Mouse (Mus musculus) small intestine, adult 2 months (tissue): ENCODE data around the gene Lama4. TPM values are rescaled to one million over a fixed set of nuclear protein-coding genes. Genes with fewer than 3 reads are reported as not detected.

Experiments used
- H3K27ac ChIP-seq: fragments of 200-500 bp; 2 replicates; pipeline ENCODE4 v1.5.1; 2012; ENCODE audit warnings: low read depth, low read length, control low read depth, inconsistent platforms; ENCODE audit not compliant: insufficient read depth
- H3K27me3 ChIP-seq: fragments of 200-500 bp; 2 replicates; pipeline ENCODE4 v1.6.1; 2012; ENCODE audit warnings: mild to moderate bottlenecking, moderate library complexity, low read length, inconsistent platforms; ENCODE audit not compliant: control insufficient read depth, insufficient read depth
- H3K36me3 ChIP-seq: fragments of 200-500 bp; 2 replicates; pipeline ENCODE4 v1.6.1; 2012; ENCODE audit warnings: mild to moderate bottlenecking, low read length, control low read depth, inconsistent platforms; ENCODE audit not compliant: control insufficient read depth, insufficient read depth
- H3K4me1 ChIP-seq: fragments of 200-500 bp; 2 replicates; pipeline ENCODE4 v1.6.1; 2012; ENCODE audit warnings: low read length, inconsistent platforms, mixed read lengths; ENCODE audit not compliant: control insufficient read depth, insufficient read depth, insufficient read length
- H3K4me3 ChIP-seq: fragments of 200-500 bp; 2 replicates; pipeline ENCODE4 v1.5.1; 2012; ENCODE audit warnings: low read depth, mild to moderate bottlenecking, control low read depth, inconsistent platforms, low read length, moderate library complexity
- CTCF ChIP-seq: fragments of 200-500 bp; IDR thresholded peaks from 2 replicates; pipeline ENCODE4 v1.5.1; 2012; ENCODE audit warnings: low read depth, mild to moderate bottlenecking, control low read depth, inconsistent platforms, low read length, moderate library complexity, mixed read lengths; ENCODE audit not compliant: insufficient replicate concordance, insufficient read length; ENCODE audit errors: extremely low read depth
- POLR2A ChIP-seq: fragments of 200-500 bp; IDR thresholded peaks from 2 replicates; pipeline ENCODE4 v1.6.1; 2012; ENCODE audit warnings: low read depth, mild to moderate bottlenecking, control low read depth, inconsistent platforms, low read length, moderate library complexity
- WGBS: fragments of 180-500 bp; shearing (Covaris S2); methylation state at CpG from one replicate; pipeline ENCODE4 v1.1.7; 2018; 5-methylcytosine and 5-hydroxymethylcytosine counted together
- polyA plus RNA-seq: library from polyadenylated mRNA; depleted of rRNA; stranded (reverse); fragments of >200 nt; gene quantifications from 2 replicates; pipeline ENCODE4 v1.2.3, GENCODE M21; 2012

Lama4 gene
- polyA plus RNA-seq, 1 experiment, result 8.9 TPM

GRCm38 (mm10) chr10:38966646-38967045 is 1.3 kb downstream of the Lama4 start:
- H3K27me3 ChIP-seq, result no peaks in the 10 kb centered on the region
- WGBS, result 64% methylated on average over 2 of the region's 2 CpGs
- no peaks in the 10 kb centered on the region for H3K4me1 ChIP-seq
- H3K27ac ChIP-seq, result peak overlapping the region; percentile 63; the same call in 1 of the 2 replicates
- TF ChIP-seq POLR2A (no peak), CTCF (no peak)
- no peaks in the 10 kb centered on the region for H3K36me3 ChIP-seq
- H3K4me3 ChIP-seq, result no peak overlapping the region

- Histone ChIP-seq H3K4me3 (peak overlapping the region; percentile 58), H3K27me3 (no peaks in the 10 kb centered on the region), H3K4me1 (no peaks in the 10 kb centered on the region), H3K27ac (peak overlapping the region; percentile 73), H3K36me3 (no peaks in the 10 kb centered on the region)
- 73% methylated on average over 10 of the region's 10 CpGs for WGBS
- TF ChIP-seq POLR2A (no peak), CTCF (no peak)
Observed at GRCm38 (mm10) chr10:38968326-38969072, 3.2 kb downstream of the Lama4 start.

DNA sequence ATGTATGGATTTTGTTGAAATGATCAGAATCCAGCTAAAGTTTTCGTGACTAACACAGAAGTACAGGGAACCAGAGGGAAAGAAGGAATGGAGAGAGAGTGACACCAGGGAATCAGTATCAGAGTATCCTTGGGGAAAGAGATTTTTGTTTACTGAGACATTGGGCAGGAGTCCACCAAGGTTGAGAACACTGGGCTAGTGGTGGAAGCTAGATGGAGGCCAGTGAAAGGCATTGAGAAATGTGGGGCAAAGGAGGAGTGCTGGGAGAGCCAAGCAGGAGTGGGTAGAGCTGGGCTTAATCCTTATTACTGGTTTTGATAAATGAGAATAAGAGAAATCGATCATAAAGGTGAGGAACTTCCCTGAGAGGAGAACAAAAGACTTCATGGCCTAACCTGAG is 4.2 kb downstream of the Lama4 start:
- Histone ChIP-seq H3K4me1 (no peaks in the 10 kb centered on the region), H3K4me3 (no peak overlapping the region), H3K27ac (0 out of 2 replicates have a peak overlapping the region, but pooled peaks have one; percentile 2), H3K27me3 (no peaks in the 10 kb centered on the region), H3K36me3 (no peaks in the 10 kb centered on the region)
- no peak for TF ChIP-seq POLR2A
- no peak for TF ChIP-seq CTCF
- WGBS, result 63% methylated on average over 2 of the region's 2 CpGs

GRCm38 (mm10) chr10:38969975-38970374 is 4.7 kb downstream of the Lama4 start:
- WGBS, result 47% methylated on average over 6 of the region's 6 CpGs
- no peaks in the 10 kb centered on the region for H3K36me3 ChIP-seq
- TF ChIP-seq POLR2A (no peak), CTCF (no peak)
- no peaks in the 10 kb centered on the region for H3K4me1 ChIP-seq
- no peak overlapping the region for H3K4me3 ChIP-seq
- H3K27me3 ChIP-seq, result no peaks in the 10 kb centered on the region
- H3K27ac ChIP-seq, result no peak overlapping the region

DNA sequence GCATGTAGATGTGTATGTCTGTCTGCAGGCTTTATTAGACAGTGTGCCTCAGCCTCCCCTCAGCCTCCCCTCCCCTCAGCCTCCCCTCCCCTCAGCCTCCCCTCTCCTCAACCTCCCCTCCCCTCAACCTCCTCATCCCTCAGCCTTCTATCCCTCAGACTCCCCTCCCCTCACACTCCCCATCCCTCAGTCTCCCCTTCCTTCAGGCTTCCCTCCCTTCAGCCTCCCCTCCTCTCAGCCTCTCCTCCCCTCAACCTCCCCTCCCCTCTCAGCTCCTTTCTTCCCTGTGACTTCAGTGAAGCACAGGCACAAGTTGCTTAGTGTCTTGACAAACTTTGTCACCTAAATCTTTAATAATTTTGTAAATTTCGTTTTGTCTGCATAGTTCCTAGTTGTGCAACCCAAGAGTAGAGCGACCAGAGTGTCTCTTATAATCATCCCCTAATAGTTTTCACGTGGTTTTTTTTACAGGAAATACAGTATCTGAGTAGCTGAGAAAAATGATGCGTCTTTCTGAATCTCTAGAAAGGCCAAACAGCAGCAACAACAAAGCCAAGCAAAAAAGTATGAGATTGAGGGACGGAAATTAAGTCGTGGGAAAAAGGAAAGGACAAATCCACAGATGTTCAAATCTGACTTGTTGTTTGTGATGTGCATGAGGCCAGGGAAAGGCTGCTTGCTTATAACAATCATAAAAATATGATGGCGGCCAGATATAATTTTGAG is 7.1 kb downstream of the Lama4 start:
- Histone ChIP-seq H3K27me3 (no peaks in the 10 kb centered on the region), H3K36me3 (no peaks in the 10 kb centered on the region), H3K27ac (no peak overlapping the region), H3K4me3 (no peak overlapping the region), H3K4me1 (no peaks in the 10 kb centered on the region)
- TF ChIP-seq CTCF (no peak), POLR2A (no peak)
- WGBS, result 59% methylated on average over 7 of the region's 7 CpGs

GRCm38 (mm10) chr10:38973016-38973415 is 7.7 kb downstream of the Lama4 start:
- TF ChIP-seq POLR2A, result no peak
- no peak for TF ChIP-seq CTCF
- Histone ChIP-seq H3K4me3 (no peak overlapping the region), H3K27me3 (no peaks in the 10 kb centered on the region), H3K36me3 (no peaks in the 10 kb centered on the region), H3K27ac (no peak overlapping the region), H3K4me1 (no peaks in the 10 kb centered on the region)
- 51% methylated on average over 4 of the region's 4 CpGs for WGBS

DNA sequence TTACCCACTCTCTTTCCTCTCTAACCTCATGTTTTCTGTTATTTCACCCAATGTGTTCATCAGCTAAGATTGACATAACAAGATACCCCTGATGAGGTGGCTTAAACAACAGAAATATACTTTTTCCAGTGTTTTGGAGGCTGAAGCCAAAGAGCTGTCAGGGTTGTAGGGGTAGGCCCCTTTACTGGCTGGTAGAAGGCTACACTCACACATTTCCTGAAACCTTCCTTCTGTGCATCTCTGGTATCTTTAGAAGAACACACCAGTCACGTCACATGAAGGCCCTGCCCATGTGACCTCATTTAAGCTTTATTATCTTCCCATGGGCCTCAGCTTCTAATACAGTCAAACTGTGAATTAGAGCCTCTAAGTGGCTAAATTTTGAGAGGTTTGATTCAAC is 12.9 kb downstream of the Lama4 start:
- Histone ChIP-seq H3K36me3 (no peaks in the 10 kb centered on the region), H3K27me3 (no peaks in the 10 kb centered on the region), H3K4me1 (no peaks in the 10 kb centered on the region), H3K27ac (no peak overlapping the region), H3K4me3 (no peak overlapping the region)
- WGBS, result 40% methylated on average over 1 of the region's 1 CpGs
- TF ChIP-seq POLR2A (no peak), CTCF (no peak)
